Mouse (Mus musculus) lung, postnatal 10 days (tissue): ENCODE results near the gene Baz2b.
"Not testable (repeated sequence)": the region's sequence is repeated elsewhere in the genome, so short reads cannot be mapped to it uniquely, and the experiment has no call there.

ENCODE experiments used
- DNase-seq: peaks from one replicate; pipeline ENCODE4 v3.0.0; 2021

The Baz2b gene

GRCm38 (mm10) chr2:60086197-60086903 is 123.3 kb downstream of the Baz2b start:
- peak; percentile 70 for DNase-seq

GRCm38 (mm10) chr2:60084823-60085222 is 124.8 kb downstream of the Baz2b start:
- no peak for DNase-seq

- peak; percentile 18 for DNase-seq
Measured at GRCm38 (mm10) chr2:60082984-60083636, 126.5 kb downstream of the Baz2b start.

GRCm38 (mm10) chr2:60082225-60082624 is 127.4 kb downstream of the Baz2b start:
- no peak for DNase-seq

DNA sequence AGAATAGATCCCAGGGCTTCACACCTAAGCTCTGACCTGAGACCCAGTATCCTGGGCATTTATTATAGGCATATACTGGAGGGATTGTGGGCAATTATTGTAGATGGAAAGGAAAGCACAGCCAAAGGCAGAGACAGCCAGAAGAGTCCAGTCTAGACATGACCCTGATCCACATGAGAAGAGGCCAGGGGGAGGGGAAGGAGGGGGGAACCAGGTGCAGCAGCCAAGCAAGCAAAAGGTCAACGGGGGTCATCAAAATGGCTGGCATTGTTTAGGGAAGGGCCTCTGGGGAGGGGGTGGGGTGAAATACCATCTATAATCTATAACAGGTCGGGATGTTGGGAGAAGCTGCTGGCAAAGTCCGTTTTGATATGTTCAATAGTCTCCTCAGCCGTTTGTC is 128.8 kb downstream of the Baz2b start:
- DNase-seq, result no peak

DNA sequence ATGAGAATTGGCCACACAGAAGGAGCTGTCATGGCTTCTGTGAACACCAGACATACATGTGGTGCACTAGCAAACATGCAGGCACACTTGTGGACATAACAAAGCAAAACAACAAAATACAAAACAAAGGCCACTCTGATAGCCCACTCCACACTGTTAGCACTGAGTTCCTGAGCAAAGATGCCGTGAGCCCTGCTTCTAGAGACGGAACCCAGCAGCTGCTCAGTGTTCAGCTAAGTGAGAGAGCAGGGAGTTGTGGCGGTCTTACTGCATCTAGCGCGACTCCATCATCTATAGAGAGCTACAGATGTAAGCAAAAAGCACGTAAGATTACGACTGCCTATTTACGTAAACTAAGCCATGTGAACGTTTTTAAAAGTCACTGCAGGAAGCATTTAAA is 132.0 kb downstream of the Baz2b start:
- no peak for DNase-seq

DNA sequence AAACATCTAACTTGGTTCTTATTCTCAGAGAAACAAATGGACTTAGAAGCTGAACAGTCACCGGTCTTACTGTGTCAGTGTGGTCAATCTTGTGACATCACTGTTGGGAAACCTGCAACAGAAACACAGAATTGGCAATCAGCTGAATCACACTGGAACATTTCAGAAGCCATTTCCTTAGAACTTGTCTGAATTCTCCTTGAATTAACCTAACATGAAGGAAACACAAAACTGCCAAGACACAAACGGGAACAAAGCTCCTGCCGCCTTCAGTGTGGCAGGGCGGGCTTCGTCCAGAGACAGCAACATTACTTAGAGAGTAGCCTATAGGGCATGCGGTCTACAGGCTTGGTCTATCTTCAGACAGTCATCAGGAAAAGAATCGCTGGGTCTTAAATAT is 132.8 kb downstream of the Baz2b start:
- DNase-seq, result no peak

- no peak for DNase-seq
Measured at GRCm38 (mm10) chr2:60076025-60076424, 133.6 kb downstream of the Baz2b start.

GRCm38 (mm10) chr2:60073798-60074197 is 135.8 kb downstream of the Baz2b start:
- not testable (repeated sequence) for DNase-seq

DNA sequence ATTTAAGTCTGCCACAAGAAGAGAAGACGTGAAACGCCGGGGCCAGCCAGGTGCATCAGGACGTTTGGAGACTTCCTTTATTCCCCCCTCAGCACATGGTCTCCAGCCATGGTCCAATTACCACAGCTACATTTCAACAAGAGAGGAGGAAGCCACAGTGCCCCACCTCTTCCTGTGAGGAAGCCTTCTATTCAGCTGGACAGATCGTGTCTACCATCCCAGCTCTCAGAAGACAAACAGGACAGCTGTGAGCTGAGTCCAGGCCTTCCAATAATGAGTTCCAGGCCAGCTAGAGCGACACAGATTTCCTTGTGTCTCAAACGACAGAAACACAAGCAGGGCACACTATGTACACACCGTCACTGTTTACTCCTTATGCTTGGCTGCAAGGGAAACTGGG is 137.8 kb downstream of the Baz2b start:
- DNase-seq, result peak; percentile 59

GRCm38 (mm10) chr2:60070938-60071337 is 138.7 kb downstream of the Baz2b start:
- DNase-seq, result no peak

GRCm38 (mm10) chr2:60068468-60068867 is 141.2 kb downstream of the Baz2b start:
- no peak for DNase-seq

- DNase-seq, result no peak
Measured at GRCm38 (mm10) chr2:60065415-60065814, 144.2 kb downstream of the Baz2b start.

- no peak for DNase-seq
Measured at GRCm38 (mm10) chr2:60060185-60060775, 149.4 kb downstream of the Baz2b start.

DNA sequence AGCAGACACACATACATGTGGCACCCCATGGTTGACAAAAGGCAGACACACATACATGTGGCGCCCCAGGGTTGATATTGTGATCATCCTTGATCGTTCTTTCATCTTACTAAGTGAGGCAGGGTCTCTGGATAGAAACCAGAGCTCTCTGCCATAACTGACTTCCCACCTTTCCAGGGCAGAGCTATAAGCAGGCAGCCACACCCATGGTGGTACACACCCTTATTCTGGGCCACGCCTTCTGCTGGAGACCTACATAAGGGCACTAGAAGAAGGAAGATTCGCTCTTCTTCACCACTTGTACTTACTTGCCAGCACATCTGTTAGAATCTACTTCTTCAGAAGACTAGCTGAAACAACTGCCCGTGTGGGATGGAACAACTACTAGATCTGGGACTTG is 150.3 kb downstream of the Baz2b start:
- no peak for DNase-seq

DNA sequence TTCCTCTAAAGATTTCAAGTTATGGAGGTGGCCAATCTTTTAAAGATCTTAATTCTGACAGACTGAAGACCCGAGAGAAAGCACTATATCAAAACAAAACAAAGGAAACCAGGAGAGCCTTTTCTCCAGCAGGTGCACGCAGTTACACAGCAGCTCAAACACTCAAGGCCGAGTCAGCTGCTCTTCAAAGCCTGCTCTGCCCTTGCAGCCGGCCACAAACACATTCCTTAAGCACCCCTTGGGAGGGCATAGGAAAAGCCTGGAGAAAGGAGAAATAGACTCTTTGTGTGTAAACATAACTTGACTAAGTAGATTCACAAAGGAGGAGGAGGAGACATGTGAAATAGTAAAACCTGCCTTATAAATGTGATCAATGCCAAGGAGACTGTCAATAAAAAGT is 153.6 kb downstream of the Baz2b start:
- DNase-seq, result no peak

- no peak for DNase-seq
Measured at GRCm38 (mm10) chr2:60054808-60055535, 154.7 kb downstream of the Baz2b start.

- no peak for DNase-seq
Measured at GRCm38 (mm10) chr2:60053222-60054010, 156.2 kb downstream of the Baz2b start.

DNA sequence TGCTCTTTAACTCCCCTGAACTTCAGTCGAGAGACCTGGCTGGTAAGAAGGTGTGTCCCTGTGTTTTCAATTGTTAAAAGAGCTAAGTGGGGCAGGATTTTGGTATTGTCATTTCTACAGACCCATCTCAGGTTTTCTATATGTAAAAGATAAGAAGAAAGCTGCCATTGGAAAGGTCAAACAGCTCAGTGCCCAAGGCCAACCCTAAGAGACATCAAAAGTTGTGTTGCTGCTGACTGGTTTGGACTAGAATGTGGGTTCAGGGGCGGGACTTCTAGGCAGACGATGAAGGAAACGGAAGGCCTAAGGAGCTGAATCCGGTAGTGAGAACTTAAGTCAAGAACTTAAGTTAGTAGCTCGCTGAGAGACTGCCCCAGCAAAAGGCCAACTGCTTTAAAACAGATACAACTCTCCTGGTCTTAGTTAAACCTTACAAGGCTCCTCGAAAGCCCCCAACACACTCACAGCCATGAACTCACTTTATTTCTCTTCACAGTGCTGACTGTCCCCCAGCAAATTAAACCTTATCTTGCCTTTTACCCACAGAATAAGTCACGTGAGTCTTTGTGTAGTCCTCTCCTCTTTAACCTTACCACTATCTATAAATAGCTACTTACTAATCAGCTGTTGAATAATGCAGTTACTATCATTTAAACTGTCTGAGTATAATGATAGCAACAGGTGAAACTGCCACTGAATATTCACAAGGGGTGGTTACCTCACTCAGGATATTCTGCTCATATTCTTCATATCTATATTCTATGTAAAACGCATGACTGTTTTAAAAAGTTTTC is 158.8 kb downstream of the Baz2b start:
- no peak for DNase-seq

GRCm38 (mm10) chr2:60049889-60050288 is 159.8 kb downstream of the Baz2b start:
- DNase-seq, result no peak

GRCm38 (mm10) chr2:60049351-60049750 is 160.3 kb downstream of the Baz2b start:
- no peak for DNase-seq

DNA sequence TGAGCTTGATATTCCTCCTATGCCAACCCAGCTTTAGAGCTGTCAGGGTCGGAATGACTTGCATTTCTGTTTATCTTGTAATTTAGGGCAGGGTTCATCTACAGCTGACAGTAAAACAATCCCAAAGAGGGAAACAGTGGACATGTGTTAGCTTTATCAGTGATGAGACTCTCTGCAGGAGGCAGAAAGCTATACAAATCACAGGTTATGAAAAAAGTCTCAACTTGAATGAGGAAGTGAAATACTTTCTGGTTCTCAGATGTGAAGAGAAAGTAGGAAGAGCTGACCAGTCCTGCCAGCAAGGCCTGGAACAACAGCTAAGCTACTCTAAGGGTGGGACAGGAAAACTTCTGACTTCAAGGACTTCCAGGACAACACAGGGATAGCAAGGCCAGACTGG is 163.6 kb downstream of the Baz2b start:
- no peak for DNase-seq
